In the genomic region with DNA sequence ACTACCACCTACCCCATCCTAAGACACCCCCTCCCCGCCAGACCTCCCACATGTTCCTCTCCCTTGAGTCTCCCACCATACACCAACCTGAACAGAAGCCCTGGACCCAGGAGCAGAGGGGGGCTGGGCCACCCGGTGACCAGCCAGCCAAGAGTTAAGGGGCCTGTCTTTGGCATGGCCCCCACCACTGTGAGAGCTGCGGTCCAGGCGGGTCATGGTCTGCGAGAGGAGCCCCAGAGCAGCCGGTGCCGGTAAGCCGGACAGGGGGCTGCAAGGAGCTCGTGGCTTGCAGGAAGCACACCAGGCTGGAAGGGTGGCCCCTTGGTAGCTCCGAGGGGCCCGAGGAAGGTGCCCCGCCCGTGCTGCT, we compare ENCODE assay signal across 1 mouse cellular context.
TF ChIP-seq lines count a peak whose summit lies in the region.

No protein-coding gene starts in this region.

TF ChIP-seq in MEL, 35 proteins besides CTCF, POLR2A, EP300 and RAD21 (continued from another document):
- no peak for TF ChIP-seq ETS1 (IDR thresholded peaks at IDR 0.05; ENCODE audit: low read depth, low read length)
- TF ChIP-seq ELF1 (IDR thresholded peaks at IDR 0.05; ENCODE audit: low read depth, low read length): no peak
- TF ChIP-seq TCF12 (IDR thresholded peaks at IDR 0.05; ENCODE audit: low read depth, low read length): no peak
- no peak for TF ChIP-seq GABPA (IDR thresholded peaks at IDR 0.05; ENCODE audit: low read depth, low read length)
- TF ChIP-seq ZC3H11A (IDR thresholded peaks at IDR 0.05; ENCODE audit: low read depth, low read length): no peak
TF ChIP-seq in MEL: peak in this region for 0.
